Mouse (Mus musculus) embryonic facial prominence, embryonic 14.5 days (tissue): ENCODE results near the gene Gpr37l1. TPM values are rescaled to one million over a fixed set of nuclear protein-coding genes. Genes with fewer than 3 reads are reported as not detected.
A peak's percentile ranks its signal among the peaks of the same experiment; 100 is the strongest.

Source experiments
- ATAC-seq: fragments of 200-750 bp; cut with Nextera tagmentation; 2 replicates; pipeline ENCODE4 v1.8.0; 2017; ENCODE audit warnings: low read depth, moderate number of reproducible peaks, moderate TSS enrichment
- DNase-seq: peaks from one replicate; pipeline ENCODE4 v3.0.0-alpha.2; 2015; ENCODE audit warnings: low spot score
- H3K27ac ChIP-seq: fragments of 300-500 bp; sonication (generic); replicated peaks from 2 replicates; pipeline ENCODE4 v1.5.1; 2014; ENCODE audit warnings: low read depth, mild to moderate bottlenecking, low read length, moderate library complexity
- H3K27me3 ChIP-seq: fragments of 300-500 bp; sonication (generic); replicated peaks from 2 replicates; pipeline ENCODE4 v1.6.1; 2014; ENCODE audit warnings: low read length; ENCODE audit not compliant: control insufficient read depth, insufficient read depth
- H3K36me3 ChIP-seq: fragments of 300-500 bp; sonication (generic); 2 replicates; pipeline ENCODE4 v1.6.1; 2014; ENCODE audit warnings: low read length, mixed read lengths; ENCODE audit not compliant: control insufficient read depth, insufficient read depth
- H3K4me1 ChIP-seq: fragments of 300-500 bp; sonication (generic); 2 replicates; pipeline ENCODE4 v1.6.1; 2014; ENCODE audit warnings: antibody characterized with exemption, low read length; ENCODE audit not compliant: control insufficient read depth, insufficient read depth
- H3K4me2 ChIP-seq: fragments of 300-500 bp; sonication (generic); 2 replicates; pipeline ENCODE4 v1.6.1; 2014; ENCODE audit warnings: low read depth, mild to moderate bottlenecking, low read length, moderate library complexity, mixed read lengths
- H3K4me3 ChIP-seq: fragments of 300-500 bp; sonication (generic); 2 replicates; pipeline ENCODE4 v1.5.1; 2014; ENCODE audit warnings: low read depth, mild to moderate bottlenecking, low read length
- H3K9ac ChIP-seq: fragments of 300-500 bp; sonication (generic); 2 replicates; pipeline ENCODE4 v1.6.1; 2014; ENCODE audit warnings: low read depth, mild to moderate bottlenecking, low read length, moderate library complexity, mixed read lengths
- H3K9me3 ChIP-seq: fragments of 300-500 bp; sonication (generic); 2 replicates; pipeline ENCODE4 v1.6.1; 2016; ENCODE audit warnings: low read length; ENCODE audit not compliant: control insufficient read depth
- whole genome bisulfite sequencing: fragments of 180-500 bp; shearing (Covaris S2); extraction: QIAGEN DNeasy Blood & Tissue Kit; methylation state at CpG from one replicate; pipeline ENCODE4 v1.1.7; 2014; 5-methylcytosine and 5-hydroxymethylcytosine counted together
- polyA plus RNA-seq: library from polyadenylated mRNA; unstranded; fragments of >200 nt; fragmentation: Nextera tagmentation; extraction: Ambion mirVana; gene quantifications from 2 replicates; pipeline ENCODE4 v1.2.1, GENCODE M21; 2014

Gene Gpr37l1
- polyA plus RNA-seq, 1 experiment from 2014 or later = 0.47 TPM

DNA sequence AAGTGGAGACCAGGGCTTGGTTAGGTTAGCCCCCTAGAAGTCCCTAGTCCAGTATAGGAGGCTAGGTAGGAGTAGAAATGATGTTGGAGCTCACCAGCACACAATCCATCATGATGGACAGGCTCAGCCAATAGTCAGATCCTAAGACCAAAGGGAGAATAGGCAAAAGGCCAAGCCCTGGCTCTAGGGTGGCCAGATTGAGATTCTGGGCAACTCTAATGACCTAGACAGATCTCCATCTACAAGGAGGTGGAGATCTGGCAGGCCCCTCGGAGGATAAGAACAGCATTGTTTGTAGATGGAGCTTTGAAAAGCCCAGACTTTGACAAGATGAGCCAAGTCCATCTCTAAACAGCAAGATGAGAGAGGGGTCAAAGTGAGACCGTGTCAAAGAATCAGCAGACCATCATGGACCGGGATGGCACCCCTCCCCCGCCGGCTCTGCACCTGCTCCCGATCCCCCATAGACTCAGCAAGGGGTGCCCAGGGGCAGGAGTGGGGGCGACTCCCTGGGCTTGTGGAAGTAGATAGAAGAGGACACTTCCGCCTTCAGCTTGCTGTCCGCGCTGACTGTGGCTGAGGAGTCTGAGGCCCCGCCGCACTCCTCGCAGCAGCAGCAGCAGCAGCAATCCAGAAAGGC is 7.0 kb downstream of the Gpr37l1 start:
- Histone ChIP-seq H3K4me3 (no peak overlapping the region), H3K27ac (no peak overlapping the region), H3K4me2 (no peak overlapping the region), H3K36me3 (peaks cover 16% of the 10 kb centered on the region), H3K9ac (no peak overlapping the region), H3K27me3 (no peaks in the 10 kb centered on the region), H3K9me3 (no peaks in the 10 kb centered on the region), H3K4me1 (0 out of 2 replicates have a peak, but pooled peaks cover 8% of the 10 kb centered on the region)
- ATAC-seq (no peak), DNase-seq (no peak)
- 83% methylated on average over 11 of the region's 13 CpGs for WGBS

DNA sequence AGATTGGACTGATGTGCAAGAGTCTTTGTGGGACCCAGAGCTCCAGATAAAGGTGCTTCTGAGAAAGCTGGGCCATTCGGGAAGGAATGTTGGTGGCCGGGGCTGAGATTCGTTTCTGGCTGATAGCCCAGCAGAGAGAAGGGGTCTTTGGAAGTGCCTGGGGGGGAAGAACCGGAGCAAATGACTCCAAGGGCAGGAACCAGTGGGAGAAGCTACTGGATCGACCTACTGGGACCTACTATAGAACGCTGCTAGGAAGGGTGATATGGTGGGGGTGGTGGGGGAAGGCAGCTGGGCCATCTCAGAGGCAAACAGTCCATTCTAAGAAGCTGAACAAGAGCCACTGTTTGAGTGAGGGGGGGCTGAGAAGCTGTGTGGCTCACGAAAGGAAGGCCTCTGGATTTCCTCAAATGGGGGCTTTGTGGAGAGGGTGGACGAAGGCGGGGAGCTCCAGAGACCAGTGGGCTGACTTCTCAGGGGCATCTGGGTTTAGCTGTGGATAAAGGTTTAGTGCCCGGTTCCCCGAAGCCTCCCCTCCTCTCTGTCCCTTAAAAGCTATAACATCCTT is 7.8 kb downstream of the Gpr37l1 start:
- no peak overlapping the region for H3K27ac ChIP-seq
- DNase-seq (no peak), ATAC-seq (no peak)
- no peak overlapping the region for H3K4me3 ChIP-seq
- H3K9me3 ChIP-seq = no peaks in the 10 kb centered on the region
- H3K27me3 ChIP-seq = no peaks in the 10 kb centered on the region
- peaks cover 22% of the 10 kb centered on the region for H3K36me3 ChIP-seq
- H3K4me2 ChIP-seq = no peak overlapping the region
- WGBS = 73% methylated on average over 11 of the region's 11 CpGs
- H3K9ac ChIP-seq = no peak overlapping the region
- peaks cover 10% of the 10 kb centered on the region; the same call in 1 of the 2 replicates for H3K4me1 ChIP-seq

DNA sequence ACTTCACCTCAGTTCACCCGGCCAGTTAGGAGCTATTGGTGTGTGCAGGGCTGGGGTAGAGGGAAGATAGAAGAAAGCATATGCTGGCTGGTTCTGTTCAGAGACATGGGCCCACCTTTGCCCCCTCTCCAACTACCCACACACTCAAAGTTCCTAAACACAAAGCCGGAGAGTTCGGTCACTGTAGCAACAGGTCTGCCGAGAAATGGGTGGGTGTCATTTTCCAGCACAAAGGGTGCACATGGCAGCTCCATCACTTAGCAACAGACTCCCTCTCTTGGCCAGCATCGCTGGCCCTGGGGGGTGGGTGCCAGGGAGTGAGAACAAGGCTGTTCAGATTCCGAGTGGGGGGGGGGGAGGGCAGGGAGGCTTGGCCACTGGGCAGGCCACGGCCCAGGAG is 8.4 kb downstream of the Gpr37l1 start:
- H3K4me3 ChIP-seq = no peak overlapping the region
- ATAC-seq (no peak; the same call in 1 of the 2 replicates), DNase-seq (no peak)
- H3K4me1 ChIP-seq = peaks cover 12% of the 10 kb centered on the region
- peaks cover 22% of the 10 kb centered on the region for H3K36me3 ChIP-seq
- no peaks in the 10 kb centered on the region for H3K27me3 ChIP-seq
- WGBS = 52% methylated on average over 7 of the region's 7 CpGs
- no peak overlapping the region for H3K4me2 ChIP-seq
- H3K9me3 ChIP-seq = no peaks in the 10 kb centered on the region
- H3K27ac ChIP-seq = no peak overlapping the region; the same call in 1 of the 2 replicates
- no peak overlapping the region for H3K9ac ChIP-seq

DNA sequence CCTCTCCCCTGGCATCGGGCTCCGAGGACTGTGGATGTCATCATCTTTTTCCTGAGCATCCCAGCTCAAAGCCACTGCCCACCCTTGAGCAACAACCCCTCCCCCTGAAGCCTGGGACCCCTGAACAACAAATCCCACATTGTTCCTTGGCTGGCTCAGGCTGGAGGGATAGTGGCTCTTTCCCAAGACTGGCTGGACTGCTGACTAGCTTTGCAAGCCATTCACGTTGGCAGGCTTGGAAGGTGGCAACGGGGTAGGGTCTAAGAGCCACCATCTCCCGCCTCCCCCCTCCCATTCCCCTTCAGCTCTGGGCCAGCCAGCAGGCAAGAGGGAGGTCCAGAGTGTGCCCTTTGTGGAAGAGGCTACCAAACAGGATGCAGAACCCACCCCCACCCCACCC is 8.8 kb downstream of the Gpr37l1 start:
- Histone ChIP-seq H3K4me3 (no peak overlapping the region), H3K4me1 (peaks cover 16% of the 10 kb centered on the region), H3K9ac (no peak overlapping the region), H3K36me3 (peaks cover 22% of the 10 kb centered on the region), H3K9me3 (no peaks in the 10 kb centered on the region), H3K27me3 (no peaks in the 10 kb centered on the region), H3K4me2 (no peak overlapping the region), H3K27ac (no peak overlapping the region; the same call in 1 of the 2 replicates)
- DNase-seq = peak; percentile 40
- 30% methylated on average over 4 of the region's 5 CpGs for WGBS
- peak; percentile 10; the same call in 1 of the 2 replicates for ATAC-seq

DNA sequence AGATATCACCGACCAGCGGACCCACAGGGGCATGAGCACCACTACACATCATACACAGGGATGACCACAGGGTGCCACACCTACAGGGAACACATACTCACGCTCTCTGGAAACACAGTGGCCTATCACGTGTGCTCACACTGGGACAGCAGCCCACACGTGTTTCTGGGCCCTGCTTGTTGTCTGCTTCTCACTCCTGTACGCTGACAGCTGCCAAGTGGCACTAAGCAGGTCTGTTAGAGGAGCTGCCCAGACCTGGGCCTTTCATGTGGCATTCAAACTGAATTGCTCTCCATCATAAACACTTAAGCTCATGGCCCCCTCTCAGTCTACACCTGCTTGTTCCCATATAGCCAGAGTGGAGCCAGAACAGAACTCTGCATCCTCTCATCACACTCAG is 11.2 kb downstream of the Gpr37l1 start:
- ATAC-seq (no peak), DNase-seq (no peak)
- Histone ChIP-seq H3K9ac (no peak overlapping the region), H3K36me3 (peaks cover 25% of the 10 kb centered on the region), H3K27ac (no peak overlapping the region), H3K4me3 (no peak overlapping the region), H3K9me3 (no peaks in the 10 kb centered on the region), H3K27me3 (no peaks in the 10 kb centered on the region), H3K4me2 (no peak overlapping the region), H3K4me1 (peaks cover 17% of the 10 kb centered on the region)
- 75% methylated on average over 6 of the region's 6 CpGs for WGBS

DNA sequence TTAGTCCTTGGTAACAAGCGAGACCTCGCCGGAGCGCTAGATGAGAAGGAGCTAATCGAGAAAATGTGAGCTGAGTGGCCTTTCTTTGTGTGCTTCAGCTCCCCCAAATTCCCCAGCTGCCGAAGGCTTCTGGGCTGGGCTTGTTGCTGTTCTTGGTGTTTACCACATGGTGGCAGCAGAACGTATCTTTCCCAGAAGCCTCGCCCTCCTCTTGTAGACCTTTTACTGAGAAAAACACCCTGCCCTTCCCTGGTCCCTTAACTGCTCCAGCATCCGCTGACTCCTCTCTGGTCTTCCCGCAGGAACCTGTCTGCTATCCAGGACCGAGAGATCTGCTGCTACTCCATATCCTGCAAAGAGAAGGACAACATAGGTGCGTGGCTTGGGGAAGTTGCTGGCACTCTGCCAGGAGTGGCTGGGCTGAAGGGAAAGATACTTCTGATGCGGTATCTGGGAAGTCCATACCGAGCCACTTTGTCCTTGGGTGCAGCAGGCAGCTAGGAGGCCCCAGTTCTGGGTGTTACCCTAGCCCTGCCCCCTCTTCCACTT is 13.0 kb downstream of the Gpr37l1 start:
- WGBS = 2% methylated on average over 14 of the region's 14 CpGs
- peak overlapping the region; percentile 28 for H3K4me3 ChIP-seq
- H3K4me2 ChIP-seq = peak overlapping the region; percentile 56
- H3K36me3 ChIP-seq = peaks cover 25% of the 10 kb centered on the region
- DNase-seq (peak; percentile 95), ATAC-seq (peak; percentile 83)
- no peaks in the 10 kb centered on the region for H3K27me3 ChIP-seq
- H3K9me3 ChIP-seq = no peaks in the 10 kb centered on the region
- peaks cover 17% of the 10 kb centered on the region for H3K4me1 ChIP-seq
- peak overlapping the region; percentile 60 for H3K9ac ChIP-seq
- peak overlapping the region; percentile 86 for H3K27ac ChIP-seq

DNA sequence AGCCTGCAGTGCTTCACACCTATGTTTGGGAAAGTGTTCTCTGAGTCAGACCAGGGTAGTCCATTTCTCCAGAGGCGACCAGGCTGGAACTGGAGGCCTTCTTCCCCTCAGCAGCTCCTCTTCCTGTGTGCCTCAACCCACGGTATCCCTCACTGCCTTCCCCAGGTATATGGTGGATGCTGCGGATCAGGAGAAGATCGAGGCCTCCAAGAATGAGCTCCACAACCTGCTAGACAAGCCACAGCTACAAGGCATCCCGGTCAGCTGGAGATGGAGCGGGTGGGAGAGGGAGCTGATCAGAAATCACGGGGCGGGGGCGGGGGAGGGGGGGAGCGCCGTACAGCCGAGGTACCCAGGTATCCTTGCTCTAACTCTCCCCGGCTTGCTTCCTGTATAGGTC is 13.5 kb downstream of the Gpr37l1 start:
- ATAC-seq (no peak; the same call in 1 of the 2 replicates), DNase-seq (no peak)
- Histone ChIP-seq H3K9me3 (no peaks in the 10 kb centered on the region), H3K4me2 (peak overlapping the region; percentile 56), H3K36me3 (peaks cover 25% of the 10 kb centered on the region), H3K9ac (peak overlapping the region; percentile 60), H3K4me3 (peak overlapping the region; percentile 28), H3K27me3 (no peaks in the 10 kb centered on the region), H3K4me1 (peaks cover 16% of the 10 kb centered on the region), H3K27ac (peak overlapping the region; percentile 86)
- WGBS = 31% methylated on average over 8 of the region's 13 CpGs

DNA sequence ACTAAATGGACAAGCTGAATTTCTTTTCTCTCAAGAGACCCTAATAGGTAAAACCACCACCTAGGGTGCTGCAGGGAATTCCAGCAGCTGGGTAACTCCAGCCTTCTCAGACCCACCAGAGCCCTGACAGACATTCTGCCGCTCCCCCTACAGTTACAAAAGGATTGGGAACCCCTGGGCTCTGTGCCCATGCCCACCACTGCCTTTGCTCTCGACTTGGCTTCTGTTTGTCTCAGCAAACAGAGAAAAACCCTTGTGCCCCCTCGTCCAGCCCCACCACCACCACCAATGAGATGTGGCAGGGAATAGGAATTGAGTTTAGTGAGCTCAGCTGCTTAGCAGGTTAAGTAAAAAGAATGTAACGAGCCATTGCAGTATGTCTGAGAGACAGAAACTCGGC is 18.5 kb downstream of the Gpr37l1 start:
- peaks cover 17% of the 10 kb centered on the region for H3K4me1 ChIP-seq
- peak overlapping the region; percentile 25; the same call in 1 of the 2 replicates for H3K9ac ChIP-seq
- H3K4me3 ChIP-seq = 0 out of 2 replicates have a peak overlapping the region, but pooled peaks have one; percentile 98
- H3K27ac ChIP-seq = peak overlapping the region; percentile 44
- 44% methylated on average over 5 of the region's 5 CpGs for WGBS
- peak overlapping the region; percentile 75 for H3K4me2 ChIP-seq
- H3K9me3 ChIP-seq = no peaks in the 10 kb centered on the region
- no peaks in the 10 kb centered on the region for H3K27me3 ChIP-seq
- no peak for DNase-seq
- 0 out of 2 replicates have a peak, but pooled peaks cover 3% of the 10 kb centered on the region for H3K36me3 ChIP-seq
- ATAC-seq = no peak
